Mouse (Mus musculus) lung, adult 18-20 months (tissue): ENCODE data around the gene Tspan9.

Source experiments
- DNase-seq, 2 experiments: peaks; one replicate each; pipeline ENCODE4 v3.0.0; 2022; ENCODE audit warnings: mixed read lengths in 2 of 2

Tspan9 gene

GRCm38 (mm10) chr6:128075453-128076003 is 67.9 kb downstream of the Tspan9 start:
- DNase-seq: peak in 1 of 2 experiments; percentile 46

GRCm38 (mm10) chr6:128070921-128071558 is 72.4 kb downstream of the Tspan9 start:
- DNase-seq: no peak

- DNase-seq: no peak
Measured at GRCm38 (mm10) chr6:128070072-128070872, 73.1 kb downstream of the Tspan9 start.

GRCm38 (mm10) chr6:128068144-128068543 is 75.2 kb downstream of the Tspan9 start:
- DNase-seq: no peak

- no peak for DNase-seq
Measured at GRCm38 (mm10) chr6:128065982-128066381, 77.4 kb downstream of the Tspan9 start.

GRCm38 (mm10) chr6:128063501-128063900 is 79.9 kb downstream of the Tspan9 start:
- DNase-seq: peak; percentile 35 to 63

GRCm38 (mm10) chr6:128062784-128063183 is 80.6 kb downstream of the Tspan9 start:
- no peak for DNase-seq

GRCm38 (mm10) chr6:128062216-128062615 is 81.2 kb downstream of the Tspan9 start:
- DNase-seq: no peak

GRCm38 (mm10) chr6:128061342-128061741 is 82.1 kb downstream of the Tspan9 start:
- DNase-seq: no peak

- no peak for DNase-seq
Measured at GRCm38 (mm10) chr6:128058570-128058969, 84.8 kb downstream of the Tspan9 start.

GRCm38 (mm10) chr6:128058157-128058556 is 85.2 kb downstream of the Tspan9 start:
- DNase-seq: no peak

- no peak for DNase-seq
Measured at GRCm38 (mm10) chr6:128053000-128053732, 90.2 kb downstream of the Tspan9 start.

- DNase-seq: no peak
Measured at GRCm38 (mm10) chr6:128047671-128048070, 95.7 kb downstream of the Tspan9 start.

- no peak for DNase-seq
Measured at GRCm38 (mm10) chr6:128047239-128047638, 96.2 kb downstream of the Tspan9 start.

GRCm38 (mm10) chr6:128046799-128047198 is 96.6 kb downstream of the Tspan9 start:
- no peak for DNase-seq

- no peak for DNase-seq
Measured at GRCm38 (mm10) chr6:128044691-128045090, 98.7 kb downstream of the Tspan9 start.

- DNase-seq: no peak
Measured at GRCm38 (mm10) chr6:128043486-128043885, 99.9 kb downstream of the Tspan9 start.

- no peak for DNase-seq
Measured at GRCm38 (mm10) chr6:128041836-128042235, 101.6 kb downstream of the Tspan9 start.

GRCm38 (mm10) chr6:128039077-128039766 is 104.2 kb downstream of the Tspan9 start:
- DNase-seq: no peak

- no peak for DNase-seq
Measured at GRCm38 (mm10) chr6:128038568-128038967, 104.8 kb downstream of the Tspan9 start.

GRCm38 (mm10) chr6:128036597-128036996 is 106.8 kb downstream of the Tspan9 start:
- no peak for DNase-seq

- DNase-seq: no peak
Measured at GRCm38 (mm10) chr6:128035930-128036309, 107.5 kb downstream of the Tspan9 start.
